Mouse (Mus musculus) gastrocnemius, postnatal 4 days (tissue): ENCODE data around the gene Irgm2. TPM values are rescaled to one million over a fixed set of nuclear protein-coding genes. Genes with fewer than 3 reads are reported as not detected.
"Not testable (repeated sequence)": the region's sequence is repeated elsewhere in the genome, so short reads cannot be mapped to it uniquely, and the experiment has no call there.

Experiments used
- DNase-seq, 2 experiments: peaks; one replicate each; pipeline ENCODE4 v3.0.0; 2021 to 2022; ENCODE audit warnings: low spot score in 2 of 2, mixed read lengths in 2 of 2
- long read RNA-seq, 2 experiments: library from polyadenylated mRNA; stranded (forward); transcript quantifications; one replicate each; pipeline ENCODE4 v2.0.0; 2021
- total RNA-seq, 2 experiments: library from RNA; stranded (reverse); gene quantifications; 2 replicates each; pipeline ENCODE4 v1.2.3; 2021

The Irgm2 gene
- 10 to 100 TPM; 13.0 to 13.1 TPM for total RNA-seq
- long read RNA-seq, experiment 1, transcript Irgm2-202 (2 exons, 3,459 nt), result major isoform, 5 of 9 reads
- long read RNA-seq, experiment 1, partial matches to known transcripts, result 3 of 9 reads
- long read RNA-seq, experiment 1, other reads (novel, unspliced or antisense), result 1 of 9 reads
- long read RNA-seq, experiment 2, partial matches to known transcripts, result 0 of 6 reads
- long read RNA-seq, experiment 2, other reads (novel, unspliced or antisense), result 3 of 6 reads

DNA sequence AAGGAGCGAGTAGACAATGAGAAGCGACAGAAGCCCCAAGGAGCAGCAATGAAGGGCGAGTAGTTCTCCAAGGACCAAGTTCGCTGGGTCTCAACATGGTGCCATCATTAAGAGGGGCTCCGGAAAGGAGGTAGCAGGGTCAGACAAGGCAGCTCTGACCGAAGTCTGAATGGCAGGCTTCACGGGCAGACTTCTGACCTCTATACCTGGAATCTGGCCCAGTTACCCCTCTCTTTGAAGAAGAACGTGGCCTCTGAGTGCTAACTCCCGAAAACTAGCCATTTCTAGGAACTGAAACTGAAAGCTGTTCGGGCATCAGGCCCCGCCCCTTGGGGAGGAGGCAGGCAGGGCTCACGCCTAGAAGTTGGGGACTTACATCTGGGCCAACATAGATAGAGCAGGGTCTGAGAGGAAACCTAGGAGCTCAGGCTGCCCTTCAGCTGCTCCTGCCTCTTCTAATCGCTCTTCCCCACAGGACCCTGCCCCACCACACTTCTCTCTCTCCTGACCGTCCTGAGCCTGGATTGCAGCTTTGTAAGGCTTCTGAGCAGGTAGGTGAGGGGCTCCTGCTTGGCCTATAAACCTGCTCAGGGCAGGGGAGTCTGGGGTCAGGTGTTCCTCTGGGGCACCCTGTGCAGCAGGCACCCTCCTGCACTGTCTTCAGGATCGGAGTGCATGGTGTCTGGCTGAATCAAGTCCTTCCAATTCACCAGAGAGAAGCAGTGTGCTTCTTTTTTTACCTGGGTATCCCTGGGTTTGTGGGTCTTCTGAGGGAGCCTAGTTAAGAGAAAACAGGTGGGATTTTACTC lies at the start of gene Irgm2, which contains the start of gene Igtp:
Irgm2 (plus strand) TSS at position 390 of the 809 bp plus-strand sequence.
Igtp (plus strand) TSS at position 328 of the 809 bp plus-strand sequence.
- DNase-seq, result peak; percentile 60 to 78

DNA sequence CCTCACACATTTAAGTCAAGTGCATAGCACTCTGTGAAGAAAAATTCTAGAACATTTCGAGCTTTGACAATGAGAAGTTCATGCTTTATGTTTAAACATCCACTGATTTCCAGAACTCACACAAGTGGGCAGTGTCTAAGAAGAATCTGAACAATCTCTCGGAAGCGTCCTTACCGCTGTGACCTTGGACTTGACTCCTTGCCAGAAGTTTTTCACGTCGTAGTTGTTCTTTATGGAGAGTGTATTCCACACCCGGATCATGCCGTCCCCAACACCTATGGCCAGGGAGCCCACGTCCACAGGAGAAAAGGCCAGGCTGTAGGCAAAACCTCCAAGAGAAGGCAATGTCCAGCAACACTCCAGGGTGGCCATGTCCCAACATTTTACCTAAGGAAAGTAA lies 44.0 kb upstream of the Irgm2 start:
- no peak for DNase-seq

DNA sequence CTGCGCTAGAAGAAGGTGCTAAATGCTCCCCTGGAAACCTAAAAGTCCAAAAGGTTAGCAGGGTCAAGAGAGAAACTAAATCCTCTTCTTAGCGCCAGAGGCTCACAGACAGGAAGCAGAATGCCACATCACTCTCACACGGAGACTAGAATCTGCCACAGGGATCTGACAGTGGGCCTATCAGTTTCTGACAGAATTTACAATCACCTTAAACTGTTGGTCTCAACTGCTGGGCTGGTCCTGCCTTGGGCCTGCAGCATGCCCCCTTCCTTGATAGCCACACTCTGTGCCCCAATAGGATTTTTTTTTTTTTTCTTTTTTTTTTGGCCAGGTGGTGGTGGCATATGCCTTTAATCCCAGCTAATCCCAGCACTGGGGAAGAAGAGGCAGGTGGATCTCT lies 42.5 kb upstream of the Irgm2 start:
- DNase-seq, result no peak

DNA sequence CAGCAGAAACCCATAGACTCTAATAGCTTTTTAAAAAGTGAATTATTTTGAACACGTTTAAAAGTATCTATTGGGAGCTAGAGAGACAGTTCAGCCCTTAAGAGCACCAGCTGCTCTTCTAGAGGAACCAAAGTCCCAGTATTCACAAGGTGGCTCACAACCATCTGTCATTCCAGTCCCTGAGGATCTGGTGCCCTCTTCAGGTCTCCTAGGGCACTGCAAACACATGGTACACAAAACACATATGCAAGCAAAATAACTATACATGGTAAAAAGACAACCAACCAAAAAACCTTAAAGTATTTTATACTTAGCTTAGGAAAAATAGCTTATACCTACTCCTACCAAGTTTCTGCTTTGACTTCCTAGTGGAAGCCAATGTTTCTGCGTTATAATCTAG lies 34.3 kb upstream of the Irgm2 start:
- no peak for DNase-seq

DNA sequence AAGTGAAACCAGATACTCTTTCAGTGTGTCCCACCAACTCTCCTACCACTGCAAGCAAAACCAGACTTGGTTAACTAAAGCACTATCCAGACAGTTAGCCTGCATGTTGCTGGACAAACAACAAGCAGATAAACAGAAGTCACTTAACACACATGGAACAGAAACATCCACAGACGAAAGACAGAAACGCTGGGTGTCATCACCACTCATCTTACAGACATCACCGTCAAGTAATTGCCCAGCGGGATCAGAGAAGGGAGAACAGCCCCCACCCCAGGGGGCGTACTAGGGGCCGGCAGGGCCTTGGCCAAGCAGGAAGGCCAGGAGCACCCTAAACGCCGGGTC lies 31.6 kb upstream of the Irgm2 start:
- no peak for DNase-seq

DNA sequence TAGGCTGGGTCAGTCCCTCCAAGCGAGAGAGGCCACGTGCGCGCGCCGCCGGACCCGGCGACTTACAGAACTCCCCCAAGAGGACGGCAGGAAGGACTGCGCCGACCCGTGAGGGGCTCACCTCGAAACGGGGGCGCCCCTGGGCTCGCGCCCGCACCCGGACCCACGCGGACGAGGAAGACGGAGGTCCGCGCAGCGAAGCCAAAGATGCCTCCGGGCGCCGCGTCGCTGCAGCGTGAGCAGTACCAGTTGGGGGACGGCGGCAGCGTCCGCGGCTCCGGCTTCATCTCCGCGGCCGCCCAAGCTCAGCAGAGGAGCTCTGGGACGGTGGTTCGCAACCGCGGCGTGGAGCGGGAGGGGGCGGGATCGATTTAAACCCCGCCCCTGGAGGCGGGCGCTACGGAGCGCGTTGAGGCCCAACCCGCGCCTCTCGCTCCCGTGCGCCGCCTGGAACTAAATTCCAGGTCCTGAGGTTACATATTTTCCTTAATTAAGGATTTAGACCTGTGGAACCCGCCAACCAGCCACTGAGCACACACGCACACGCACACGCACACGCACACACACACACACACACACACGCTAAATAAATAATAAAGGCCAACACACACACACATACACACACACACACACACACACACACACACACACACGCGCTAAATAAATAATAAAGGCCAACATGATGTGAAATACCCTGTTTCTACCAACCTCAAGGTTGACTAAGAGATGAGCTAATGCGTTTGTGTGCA lies 31.1 kb upstream of the Irgm2 start, which contains the start of gene Gemin5:
Gemin5 (minus strand) TSS at position 373 of the 749 bp plus-strand sequence.
- DNase-seq, result peak; percentile 78 to 85

DNA sequence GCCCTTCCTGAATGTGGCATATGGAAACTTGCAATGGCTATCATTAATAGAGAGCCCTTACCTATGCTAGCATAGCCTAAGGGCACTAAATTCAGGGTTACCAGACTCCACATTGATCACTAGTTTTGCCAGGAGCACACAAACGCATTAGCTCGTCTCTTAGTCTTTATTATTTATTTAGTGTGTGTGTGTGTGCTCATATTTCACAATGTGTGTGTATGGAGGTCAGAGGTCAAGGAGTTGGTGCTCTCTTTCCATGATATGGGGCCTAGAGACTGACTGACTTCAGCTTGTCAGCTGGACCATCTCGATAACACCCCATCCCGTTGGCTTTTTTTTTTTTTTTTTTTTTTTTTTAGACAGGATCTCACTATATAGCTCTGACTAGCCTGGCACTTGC lies 29.8 kb upstream of the Irgm2 start:
- DNase-seq, result no peak

DNA sequence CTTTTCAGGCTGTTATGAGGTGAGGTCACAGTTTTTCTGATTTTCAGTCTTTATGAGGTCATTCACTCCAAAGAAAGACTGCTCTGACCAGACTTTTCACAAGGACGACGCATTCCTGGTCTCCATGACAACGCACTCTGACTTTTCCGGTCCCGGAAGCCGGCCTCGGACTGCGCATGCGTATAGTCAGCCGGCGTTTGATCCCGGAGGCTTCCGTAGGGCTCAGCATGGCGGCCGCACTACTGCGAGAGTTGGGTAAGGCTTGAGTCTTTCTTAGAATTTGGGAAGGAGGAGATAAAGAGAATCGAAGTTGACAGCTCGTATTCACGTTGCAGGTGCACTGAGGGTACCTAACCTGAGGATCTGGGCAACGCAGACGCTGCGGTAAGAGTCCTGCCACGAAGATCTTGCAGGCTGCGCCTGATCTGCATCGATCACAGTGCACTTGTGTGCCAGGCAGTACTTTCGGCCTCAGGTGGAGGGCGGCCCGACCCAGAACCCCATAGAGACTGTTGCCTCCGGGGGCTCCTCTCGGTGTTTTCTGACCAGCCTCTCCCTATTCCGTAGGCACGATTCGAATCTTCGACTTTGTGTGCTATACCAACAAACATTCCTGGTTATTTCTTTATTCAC lies 27.8 kb upstream of the Irgm2 start, which contains the start of gene Mrpl22:
Mrpl22 (plus strand) TSS at position 203 of the 633 bp plus-strand sequence.
- DNase-seq, result peak; percentile 92 to 96

DNA sequence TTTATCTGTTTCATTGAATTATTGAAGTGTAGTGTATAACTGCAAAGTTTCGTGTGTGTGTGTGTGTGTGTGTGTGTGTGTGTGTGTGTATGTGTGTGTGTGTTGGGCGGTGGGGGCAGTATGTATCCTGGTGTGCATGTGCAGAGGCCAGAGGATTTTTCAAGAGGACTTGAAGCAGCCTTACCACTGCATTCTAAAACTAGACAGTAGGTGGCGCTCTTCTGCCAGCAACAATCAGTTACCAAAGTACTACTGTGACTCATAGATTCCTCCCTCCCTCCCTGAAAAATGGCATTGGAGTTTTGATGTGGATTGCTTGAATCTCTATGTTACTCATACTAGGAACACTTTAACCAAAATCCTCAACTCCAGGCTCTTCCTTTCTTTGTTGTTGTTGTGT lies 19.9 kb upstream of the Irgm2 start:
- peak; percentile 33 to 65 for DNase-seq

DNA sequence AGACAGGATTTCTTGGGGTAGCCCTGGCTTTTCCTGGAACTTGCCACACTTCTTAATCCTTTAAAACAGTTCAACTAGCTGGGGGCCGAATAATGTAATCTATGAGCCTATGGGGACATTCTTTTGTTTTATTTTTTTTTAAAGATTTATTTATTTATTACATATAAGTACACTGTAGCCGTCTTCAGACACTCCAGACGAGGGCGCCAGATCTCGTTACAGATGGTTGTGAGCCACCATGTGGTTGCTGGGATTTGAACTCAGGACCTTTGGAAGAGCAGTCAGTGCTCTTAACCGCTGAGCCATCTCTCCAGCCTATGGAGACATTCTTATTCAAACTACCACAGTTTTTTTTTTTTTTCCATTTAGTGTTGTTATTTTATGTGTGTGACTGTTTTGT lies 19.4 kb upstream of the Irgm2 start:
- not testable (repeated sequence) for DNase-seq

DNA sequence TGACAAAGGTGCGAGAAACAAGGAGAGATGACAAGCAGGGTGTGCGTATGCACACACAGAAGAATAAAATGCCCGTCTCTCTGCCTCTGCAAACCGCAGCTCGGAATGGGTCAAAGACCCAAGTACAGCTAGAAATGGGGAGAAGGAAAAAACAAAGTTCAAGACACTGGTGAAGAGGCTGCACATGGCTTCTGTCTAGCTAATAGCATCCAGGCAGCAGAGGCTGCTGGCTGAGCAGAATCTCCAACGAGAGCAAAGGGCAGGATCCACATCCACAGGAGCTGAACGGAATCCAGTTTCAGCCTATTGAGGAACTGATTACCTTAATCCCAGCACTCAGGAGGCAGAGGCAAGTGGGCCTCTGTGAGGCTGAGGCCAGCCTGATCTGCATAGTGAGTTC lies 18.7 kb upstream of the Irgm2 start:
- no peak for DNase-seq

DNA sequence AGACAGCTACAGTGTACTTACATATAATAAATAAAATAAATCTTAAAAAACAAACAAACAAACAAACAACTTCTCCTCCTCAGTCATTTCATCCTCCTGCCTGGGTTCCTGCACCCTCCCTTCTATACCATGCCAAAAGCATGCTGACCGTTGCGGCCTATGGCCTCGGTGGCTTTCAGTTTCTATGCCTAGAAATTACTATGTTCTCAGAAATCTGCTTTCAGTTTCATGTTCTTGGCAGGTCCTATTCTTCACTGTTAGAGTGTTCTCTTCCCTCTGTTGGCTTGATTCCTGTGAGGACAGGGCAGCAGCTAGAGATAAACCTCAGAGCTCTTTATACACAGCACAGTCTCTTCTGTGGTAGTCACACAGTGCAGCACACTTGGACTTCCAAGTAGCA lies 15.8 kb upstream of the Irgm2 start:
- no peak for DNase-seq

DNA sequence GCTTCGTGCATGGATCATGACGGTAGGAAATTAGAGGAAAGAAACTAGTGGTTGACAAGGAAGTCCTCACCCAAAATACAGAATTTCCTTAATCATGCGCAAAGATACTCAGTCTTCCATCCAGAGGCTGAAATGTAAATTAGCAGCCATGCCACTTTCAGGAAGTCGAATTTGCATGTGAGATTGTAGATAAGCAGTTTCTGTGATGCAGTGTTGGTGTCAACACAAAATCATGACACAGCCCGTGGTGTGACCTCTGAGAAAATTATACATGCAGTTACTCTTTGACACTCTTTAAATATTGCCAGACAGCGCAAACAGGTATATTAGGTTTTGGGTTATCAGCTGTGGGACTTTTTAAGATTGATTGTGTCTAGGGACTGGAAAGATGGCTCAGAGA lies 9.7 kb upstream of the Irgm2 start:
- DNase-seq, result no peak

DNA sequence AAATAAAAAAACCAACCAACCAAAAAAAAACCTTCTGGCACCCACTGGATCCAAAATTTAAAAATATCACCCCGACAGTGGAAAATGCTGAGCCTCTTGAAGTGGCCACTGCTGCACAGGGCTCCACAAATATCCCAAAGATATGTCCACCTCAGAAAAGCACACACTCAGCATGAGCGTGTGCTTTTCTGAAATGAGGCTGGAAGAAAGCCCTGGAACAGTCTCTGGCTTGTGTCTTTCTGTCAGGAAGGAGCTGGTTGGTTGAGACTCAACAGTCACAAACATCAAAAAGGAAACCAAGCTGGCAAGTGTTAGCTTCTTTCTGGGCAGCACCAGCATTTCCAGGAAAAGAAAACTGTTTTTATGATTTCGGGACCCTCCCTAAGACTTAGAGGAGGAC lies 6.1 kb upstream of the Irgm2 start:
- no peak for DNase-seq

DNA sequence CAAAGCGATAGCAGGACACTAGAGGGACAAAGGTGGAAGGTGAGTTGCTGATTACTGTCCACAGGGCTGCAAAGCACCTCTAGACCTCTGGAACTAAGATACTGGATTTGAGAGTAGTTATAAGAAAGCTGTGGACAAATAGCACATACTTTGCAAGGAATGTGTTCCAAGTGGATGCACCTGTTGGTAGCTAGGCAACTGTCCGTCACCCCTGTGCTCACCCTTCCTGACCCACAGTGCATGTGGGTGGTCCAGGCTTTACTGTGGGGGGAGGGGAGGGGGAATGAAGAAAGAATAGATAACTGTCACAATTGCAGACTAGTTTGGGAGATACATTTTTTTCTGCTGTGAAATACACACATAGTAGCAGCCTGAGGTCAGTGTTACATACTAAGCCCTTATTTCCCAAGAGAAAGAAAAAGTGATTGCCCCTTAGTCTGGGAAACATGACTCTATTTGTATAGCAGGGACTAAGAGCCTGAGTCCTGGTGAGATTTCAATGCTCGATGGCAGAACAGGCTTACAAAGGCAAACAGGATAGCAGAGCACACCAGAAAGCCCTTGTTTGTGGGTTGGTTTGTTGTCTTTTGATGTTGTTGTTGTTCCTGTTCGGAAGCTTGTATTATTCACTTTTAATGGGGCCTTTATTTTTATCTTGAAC lies 5.4 kb upstream of the Irgm2 start:
- DNase-seq, result no peak

DNA sequence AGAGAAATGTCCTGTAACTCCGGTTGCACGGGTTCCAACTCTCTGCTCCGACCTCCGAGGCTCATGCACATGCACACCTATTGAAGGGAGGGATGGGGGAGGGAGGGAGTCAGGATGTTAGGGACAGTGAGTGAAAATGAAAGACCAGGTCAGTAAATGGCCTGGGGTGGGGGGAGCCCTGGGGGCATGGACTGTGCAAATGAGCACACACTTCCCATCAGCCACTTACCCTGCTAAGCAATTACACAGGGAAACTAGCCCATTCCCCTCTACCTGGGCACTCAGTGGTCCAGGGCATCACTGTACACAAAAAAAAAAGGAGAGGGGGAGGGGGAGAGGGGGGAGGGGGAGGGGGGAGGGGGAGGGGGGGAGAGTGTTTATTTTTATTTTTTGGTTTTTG lies 755 bp upstream of the Irgm2 start:
- no peak for DNase-seq

DNA sequence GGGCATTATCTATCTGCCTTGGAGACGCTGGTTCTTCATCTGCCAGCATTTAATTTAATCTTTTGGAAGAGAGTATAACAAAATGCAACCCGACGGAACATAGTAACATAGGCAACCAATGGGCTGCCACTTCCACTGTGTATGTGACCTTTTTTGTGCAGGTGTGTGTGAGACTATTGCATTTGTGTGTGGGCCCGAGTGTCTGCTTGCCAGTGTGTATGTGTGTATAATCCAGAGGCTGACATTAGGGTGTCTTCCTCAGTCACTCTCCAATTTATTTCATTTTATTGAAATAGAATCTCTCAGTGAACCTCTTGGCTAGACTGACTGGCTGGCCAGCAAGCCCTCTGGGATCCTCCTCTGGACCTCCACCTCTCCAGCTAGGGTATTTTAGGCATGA lies 808 bp downstream of the Irgm2 start:
- no peak for DNase-seq

DNA sequence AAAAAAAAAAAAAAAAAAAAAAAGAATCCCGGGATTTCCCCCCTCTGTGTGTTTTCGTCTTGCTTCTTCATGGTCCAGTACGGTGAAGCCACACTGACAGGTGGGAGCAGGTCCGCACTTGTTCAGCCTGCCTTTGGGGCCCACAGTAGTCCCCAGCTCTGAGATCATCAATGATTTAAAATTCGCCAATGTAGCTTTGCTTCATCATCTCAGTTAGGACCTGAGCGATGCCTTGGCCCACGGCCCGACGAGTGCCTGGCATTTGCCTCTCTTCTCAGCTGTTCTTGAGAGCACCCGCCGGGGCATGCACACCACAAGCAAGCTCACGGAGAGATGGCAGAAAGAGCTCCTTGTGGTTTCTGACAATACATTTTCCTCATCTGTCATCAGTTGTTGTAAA lies 1.6 kb downstream of the Irgm2 start:
- peak in 1 of 2 experiments; percentile 45 for DNase-seq

DNA sequence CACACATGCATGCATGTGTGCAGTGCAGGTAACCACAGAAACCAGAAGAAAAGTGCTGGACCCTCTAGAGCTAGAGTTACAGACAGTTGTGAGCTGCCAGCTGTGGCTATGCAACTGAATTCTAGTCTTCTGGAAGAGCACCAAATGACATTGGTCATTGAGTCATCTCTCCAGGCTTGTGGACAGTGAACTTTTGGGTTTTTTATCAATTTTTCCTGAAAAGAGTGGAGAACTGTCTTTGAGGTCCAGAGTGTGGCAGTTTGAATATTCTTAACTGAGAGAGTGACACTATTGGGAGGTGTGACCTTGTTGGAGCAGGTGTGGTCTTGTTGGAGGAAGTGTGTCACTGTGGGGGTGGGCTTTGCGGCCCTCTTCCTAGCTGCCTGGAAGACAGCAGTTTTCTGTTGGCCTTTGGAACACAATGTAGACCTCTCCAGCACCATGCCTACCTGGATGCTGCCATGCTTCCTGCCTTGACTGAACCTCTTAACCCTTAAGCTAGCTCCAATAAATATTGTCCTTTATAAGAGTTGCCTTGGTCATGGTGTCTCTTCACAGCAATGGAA lies 11.0 kb downstream of the Irgm2 start:
- no peak for DNase-seq

DNA sequence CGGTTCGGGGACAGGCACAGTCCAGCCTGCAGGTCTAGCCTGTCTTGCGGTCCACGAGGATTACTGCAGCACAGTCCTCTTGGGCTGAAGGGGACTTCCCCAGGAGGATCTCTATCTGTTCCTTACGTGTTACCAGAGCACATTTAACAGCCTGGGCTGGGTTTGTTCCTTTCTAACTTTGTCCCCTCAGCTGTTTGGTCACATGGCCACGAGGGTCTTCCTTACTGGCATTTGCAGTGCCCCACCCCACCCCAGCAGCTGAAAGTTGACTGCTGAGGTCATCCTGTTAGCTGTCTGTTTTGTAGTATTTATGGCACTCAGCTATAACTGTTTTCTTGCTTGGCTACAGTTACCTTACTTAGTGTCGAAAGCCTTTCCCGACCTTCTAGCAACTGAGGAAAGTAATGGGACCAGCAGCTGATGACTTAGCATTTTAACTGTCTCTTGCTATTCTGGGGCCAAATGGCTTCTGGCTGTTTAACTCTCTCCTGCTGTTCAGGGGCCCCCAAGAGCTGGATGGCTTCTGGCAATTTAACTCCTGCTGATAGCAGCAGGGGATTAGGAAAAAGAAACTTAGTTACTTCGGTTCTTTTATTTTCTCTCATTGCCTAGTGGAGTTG lies 11.8 kb downstream of the Irgm2 start:
- DNase-seq, result no peak
